In the genomic region with DNA sequence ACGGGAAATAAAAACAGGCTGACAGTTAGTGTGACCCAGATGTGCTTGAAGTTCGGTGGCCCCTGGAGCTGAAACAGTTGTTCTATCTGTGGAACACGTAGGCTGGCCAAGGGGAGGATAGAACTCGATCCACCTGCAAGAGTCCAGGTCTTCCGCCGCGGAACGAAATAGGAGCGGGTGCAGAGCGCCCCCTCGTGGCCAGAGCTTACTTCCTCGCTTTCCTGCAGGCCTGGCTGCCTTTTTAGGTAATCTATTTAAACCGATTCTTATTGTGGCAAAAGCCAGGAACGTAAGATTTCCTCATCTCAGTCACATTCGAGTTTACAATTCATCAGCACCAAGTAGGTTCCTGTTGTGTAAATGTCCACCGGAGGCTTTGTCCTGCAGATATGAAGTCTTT, we compare ENCODE assay signal across 8 mouse cellular contexts. TPM values are rescaled to one million over a fixed set of nuclear protein-coding genes. Genes with fewer than 3 reads are reported as not detected.
A peak's percentile ranks its signal among the peaks of the same experiment; 100 is the strongest.
DNase-seq lines count a peak whose midpoint lies in the region; ATAC-seq and TF ChIP-seq lines count a peak whose summit lies in the region.

No protein-coding gene starts in this region.

- no peak overlapping the region for H3K27ac ChIP-seq in ES-E14 (ENCODE audit: insufficient read depth, low read depth, low read length, poor library complexity, severe bottlenecking)

- peaks cover 2 to 7% of the 10 kb centered on the region in 2 experiments; a peak in 2 of 4 replicates for H3K4me1 ChIP-seq in ES-E14 (ENCODE audit: control insufficient read depth in 2 of 2, insufficient read depth in 2 of 2, low read length in 2 of 2, poor library complexity in 1 of 2)

- no peaks in the 10 kb centered on the region for H3K36me3 ChIP-seq in ES-E14 (ENCODE audit: control insufficient read depth, insufficient read depth, low read length, poor library complexity, severe bottlenecking)

- in situ Hi-C loops in ES-E14 (cut with MboI; ENCODE audit: low sequenced_read_pairs in 2 of 2, unreplicated experiment in 2 of 2): no loop called here

- no peaks in the 10 kb centered on the region for H3K9me3 ChIP-seq in ES-E14 (ENCODE audit: control insufficient read depth, insufficient read depth, low read depth, low read length)

- H3K9ac ChIP-seq in ES-E14 (ENCODE audit: insufficient read depth, low read depth, low read length, poor library complexity, severe bottlenecking): no peak overlapping the region; the same call in 1 of the 2 replicates

- peak; percentile 95 for DNase-seq in B cell, adult 2 months
- DNase-seq in ES-E14 (ENCODE audit: low read depth, low spot score): peak; percentile 73
- peak; percentile 88 for DNase-seq in cerebellum, adult 8-10 months
- DNase-seq in gastrocnemius, postnatal 10 days: peak; percentile 79
- peak; percentile 87 to 89 for DNase-seq in kidney, postnatal 4 days
- DNase-seq in lung, postnatal 36 days: peak; percentile 68
- peak; percentile 91 for DNase-seq in right cerebral cortex, postnatal 4 days

- H3K4me3 ChIP-seq in ES-E14 (ENCODE audit: insufficient read depth in 1 of 2, low read depth in 1 of 2, low read length in 2 of 2, poor library complexity in 1 of 2, severe bottlenecking in 1 of 2): no peak overlapping the region

- no peak for ATAC-seq in monocyte, adult 5-6 weeks (replicated peaks; ENCODE audit: insufficient number of reproducible peaks, low FRiP score, low TSS enrichment, poor library complexity, severe bottlenecking)

TF ChIP-seq in ES-E14, 5 proteins besides CTCF, POLR2A, EP300 and RAD21:
- TF ChIP-seq ZC3H11A (IDR thresholded peaks at IDR 0.05; ENCODE audit: borderline replicate concordance, low read depth, low read length): peak; percentile 80; the same call in 1 of the 2 replicates
- TF ChIP-seq CHD2 (IDR thresholded peaks at IDR 0.05; ENCODE audit: low read depth, low read length): no peak

RNA-seq across cellular contexts. Expression of gene Dtx1, which starts 2.6 kb away (rescaled TPM):
- 13.6 and 29.4 TPM in 2 replicates for total RNA-seq in ES-E14 (2012; rRNA removed)
- 1 to 10 TPM; 1.2 to 1.4 TPM for total RNA-seq in gastrocnemius, postnatal 10 days (2021)
- total RNA-seq in monocyte, adult 5-6 weeks (2017): 5.4 to 12.1 TPM (median 8.1 TPM) in 3 replicates

RNA-seq across cellular contexts. Expression of gene Oas2, which starts 35.3 kb away (rescaled TPM):
- total RNA-seq in ES-E14 (2012; rRNA removed): 0.85 and 1.3 TPM in 2 replicates
- total RNA-seq in gastrocnemius, postnatal 10 days (2021): under 1 TPM in 1 of 2 experiments, not detected in 1; 0.09 TPM
- total RNA-seq in monocyte, adult 5-6 weeks (2017): 2.2 to 8.7 TPM (median 5.3 TPM) in 3 replicates
